In genomic region chr15:79313848-79314369, GRCm38 (mm10) we compare ENCODE assay signal across 29 mouse cellular contexts. TPM values are rescaled to one million over a fixed set of nuclear protein-coding genes. Genes with fewer than 3 reads are reported as not detected.
DNase-seq lines count a peak whose midpoint lies in the region; ATAC-seq and TF ChIP-seq lines count a peak whose summit lies in the region.
"Had no signal": no experiment of that assay in that cellular context is flagged by ENCODE, and none has a peak within 500 bp of the region (broad histone marks: within the 10 kb centered on the region; RNA-seq: fewer than 3 reads in every experiment).

No protein-coding gene starts in this region.

- ATAC-seq in heart, embryonic 13.5 days (ENCODE audit: extremely low read depth, insufficient number of reproducible peaks, low FRiP score, low TSS enrichment) = no peak
- ATAC-seq in heart, embryonic 12.5 days (ENCODE audit: insufficient number of reproducible peaks, low FRiP score) = no peak
- ATAC-seq in liver, postnatal 0 days = peak; percentile 43; the same call in 1 of the 2 replicates
- no peak for ATAC-seq in midbrain, embryonic 11.5 days (ENCODE audit: low FRiP score)
- ATAC-seq in midbrain, embryonic 14.5 days (ENCODE audit: low FRiP score, low TSS enrichment) = no peak
- ATAC-seq: forebrain, embryonic 16.5 days; intestine, embryonic 15.5 days; Patski had no signal

- H3K4me1 ChIP-seq in heart, embryonic 13.5 days = peaks cover 6% of the 10 kb centered on the region; the same call in 1 of the 2 replicates
- 0 out of 2 replicates have a peak, but pooled peaks cover 3% of the 10 kb centered on the region for H3K4me1 ChIP-seq in heart, embryonic 12.5 days (replicated peaks)
- H3K4me1 ChIP-seq in liver, postnatal 0 days (ENCODE audit: insufficient read depth) = no peaks in the 10 kb centered on the region
- H3K4me1 ChIP-seq in midbrain, embryonic 11.5 days (ENCODE audit: control insufficient read depth, insufficient read depth, low read length) = no peaks in the 10 kb centered on the region
- H3K4me1 ChIP-seq in midbrain, embryonic 14.5 days (ENCODE audit: control insufficient read depth, insufficient read depth, low read length) = no peaks in the 10 kb centered on the region
- H3K4me1 ChIP-seq: forebrain, embryonic 10.5 days; hindbrain, embryonic 15.5 days; intestine, embryonic 15.5 days; midbrain, embryonic 10.5 days; neural tube, embryonic 12.5 days had no signal

- H3K4me3 ChIP-seq in heart, embryonic 13.5 days = no peak overlapping the region
- H3K4me3 ChIP-seq in heart, embryonic 12.5 days = no peak overlapping the region
- no peak overlapping the region for H3K4me3 ChIP-seq in liver, postnatal 0 days (ENCODE audit: low read depth, low read length)
- H3K4me3 ChIP-seq in midbrain, embryonic 11.5 days (ENCODE audit: low read depth, low read length) = no peak overlapping the region
- no peak overlapping the region for H3K4me3 ChIP-seq in midbrain, embryonic 14.5 days (replicated peaks; ENCODE audit: low read depth, low read length)
- H3K4me3 ChIP-seq: embryonic facial prominence, embryonic 13.5 days; forebrain, embryonic 10.5 days; hindbrain, embryonic 15.5 days; intestine, embryonic 15.5 days; midbrain, embryonic 10.5 days; myocyte; neural tube, embryonic 12.5 days had no signal

- H3K9ac ChIP-seq in heart, embryonic 13.5 days = peak overlapping the region; percentile 16; the same call in 1 of the 2 replicates
- no peak overlapping the region for H3K9ac ChIP-seq in heart, embryonic 12.5 days
- H3K9ac ChIP-seq in liver, postnatal 0 days (replicated peaks) = no peak overlapping the region
- no peak overlapping the region for H3K9ac ChIP-seq in midbrain, embryonic 11.5 days (ENCODE audit: low read length)
- no peak overlapping the region for H3K9ac ChIP-seq in midbrain, embryonic 14.5 days (replicated peaks; ENCODE audit: low read length)
- H3K9ac ChIP-seq: embryonic facial prominence, embryonic 13.5 days; hindbrain, embryonic 15.5 days; intestine, embryonic 15.5 days; neural tube, embryonic 12.5 days had no signal

- H3K27ac ChIP-seq in heart, embryonic 13.5 days (replicated peaks) = no peak overlapping the region
- no peak overlapping the region for H3K27ac ChIP-seq in heart, embryonic 12.5 days (ENCODE audit: poor library complexity, severe bottlenecking)
- no peak overlapping the region for H3K27ac ChIP-seq in liver, postnatal 0 days (ENCODE audit: low read depth)
- H3K27ac ChIP-seq in midbrain, embryonic 11.5 days (ENCODE audit: low read depth, low read length) = no peak overlapping the region
- no peak overlapping the region for H3K27ac ChIP-seq in midbrain, embryonic 14.5 days (replicated peaks; ENCODE audit: low read depth, low read length)
- H3K27ac ChIP-seq: embryonic facial prominence, embryonic 13.5 days; forebrain, embryonic 10.5 days; hindbrain, embryonic 15.5 days; intestine, embryonic 15.5 days; midbrain, embryonic 10.5 days; neural tube, embryonic 12.5 days had no signal

- H3K9me3 ChIP-seq in heart, embryonic 13.5 days = no peaks in the 10 kb centered on the region
- no peaks in the 10 kb centered on the region for H3K9me3 ChIP-seq in heart, embryonic 12.5 days (replicated peaks)
- H3K9me3 ChIP-seq in liver, postnatal 0 days (ENCODE audit: low read length) = no peaks in the 10 kb centered on the region
- no peaks in the 10 kb centered on the region for H3K9me3 ChIP-seq in midbrain, embryonic 11.5 days (ENCODE audit: control insufficient read depth, low read length)
- no peaks in the 10 kb centered on the region for H3K9me3 ChIP-seq in midbrain, embryonic 14.5 days (ENCODE audit: control insufficient read depth, low read length)
- H3K9me3 ChIP-seq: embryonic facial prominence, embryonic 13.5 days; forebrain, embryonic 10.5 days; hindbrain, embryonic 15.5 days; intestine, embryonic 15.5 days; midbrain, embryonic 10.5 days; neural tube, embryonic 12.5 days had no signal

- TF ChIP-seq EP300 in liver, postnatal 0 days (IDR thresholded peaks at IDR 0.05; ENCODE audit: low read depth) = no peak

- 57% methylated on average over 8 of the region's 8 CpGs for WGBS in heart, embryonic 13.5 days
- WGBS in heart, embryonic 12.5 days = 56% methylated on average over 8 of the region's 8 CpGs
- WGBS in liver, postnatal 0 days (ENCODE audit: insufficient replicate concordance) = 63% methylated on average over 8 of the region's 8 CpGs
- 82% methylated on average over 8 of the region's 8 CpGs for WGBS in midbrain, embryonic 11.5 days
- WGBS in midbrain, embryonic 14.5 days = 76% methylated on average over 8 of the region's 8 CpGs

- TF ChIP-seq CTCF in liver, postnatal 0 days (IDR thresholded peaks at IDR 0.05; ENCODE audit: low read depth) = no peak

- peaks cover 21% of the 10 kb centered on the region for H3K36me3 ChIP-seq in heart, embryonic 13.5 days
- H3K36me3 ChIP-seq in heart, embryonic 12.5 days = peaks cover 24% of the 10 kb centered on the region
- H3K36me3 ChIP-seq in liver, postnatal 0 days (replicated peaks; ENCODE audit: insufficient read depth, low read length) = peaks cover 3% of the 10 kb centered on the region; the same call in 1 of the 2 replicates
- no peaks in the 10 kb centered on the region for H3K36me3 ChIP-seq in midbrain, embryonic 11.5 days (ENCODE audit: control insufficient read depth, insufficient read depth, low read length)
- H3K36me3 ChIP-seq in midbrain, embryonic 14.5 days (ENCODE audit: control insufficient read depth, insufficient read depth, low read length) = peaks cover 24% of the 10 kb centered on the region
- H3K36me3 ChIP-seq: hindbrain, embryonic 15.5 days; intestine, embryonic 15.5 days had no signal

- DNase-seq in liver, postnatal 0 days = no peak
- no peak for DNase-seq in liver
- DNase-seq in midbrain, embryonic 11.5 days (ENCODE audit: low spot score, missing footprints) = peak; percentile 81
- DNase-seq in midbrain, embryonic 14.5 days = no peak
- no peak for DNase-seq in frontal cortex, postnatal 14 days (ENCODE audit: low spot score in 2 of 2)
- DNase-seq: adrenal gland, postnatal 14 days; cerebellum, adult 18-20 months; cerebellum, postnatal 10 days; gastrocnemius, postnatal 10 days; heart, postnatal 4 days; kidney, adult 2 months; kidney, postnatal 10 days; layer of hippocampus, postnatal 36 days; right cerebral cortex, adult 18-20 months; spleen, adult 18-20 months had no signal

- no peaks in the 10 kb centered on the region for H3K27me3 ChIP-seq in heart, embryonic 13.5 days (replicated peaks)
- no peaks in the 10 kb centered on the region for H3K27me3 ChIP-seq in heart, embryonic 12.5 days (replicated peaks)
- no peaks in the 10 kb centered on the region for H3K27me3 ChIP-seq in liver, postnatal 0 days (ENCODE audit: insufficient read depth, low read length)
- no peaks in the 10 kb centered on the region for H3K27me3 ChIP-seq in midbrain, embryonic 11.5 days (ENCODE audit: control insufficient read depth, insufficient read depth, low read length)
- H3K27me3 ChIP-seq in midbrain, embryonic 14.5 days (ENCODE audit: control insufficient read depth, insufficient read depth, low read length) = no peaks in the 10 kb centered on the region
- H3K27me3 ChIP-seq: embryonic facial prominence, embryonic 13.5 days; hindbrain, embryonic 15.5 days; intestine, embryonic 15.5 days; neural tube, embryonic 12.5 days; Patski had no signal

- H3K4me2 ChIP-seq in heart, embryonic 13.5 days = no peak overlapping the region
- no peak overlapping the region for H3K4me2 ChIP-seq in heart, embryonic 12.5 days
- H3K4me2 ChIP-seq in liver, postnatal 0 days (ENCODE audit: low read depth, low read length) = no peak overlapping the region
- no peak overlapping the region for H3K4me2 ChIP-seq in midbrain, embryonic 11.5 days
- H3K4me2 ChIP-seq in midbrain, embryonic 14.5 days (ENCODE audit: low read length) = no peak overlapping the region
- H3K4me2 ChIP-seq: embryonic facial prominence, embryonic 13.5 days; hindbrain, embryonic 15.5 days; intestine, embryonic 15.5 days; liver, embryonic 11.5 days; neural tube, embryonic 12.5 days had no signal

RNA-seq across cellular contexts. Expression of gene Pla2g6, which starts 14.3 kb away (rescaled TPM):
- 12.2 and 12.7 TPM in 2 replicates for polyA plus RNA-seq in heart, embryonic 13.5 days (2015; fragmentation: Nextera tagmentation; extraction: Ambion mirVana)
- 12.1 and 14.4 TPM in 2 replicates for polyA plus RNA-seq in heart, embryonic 12.5 days (2016; fragmentation: Nextera tagmentation; extraction: Ambion mirVana)
- polyA plus RNA-seq in liver, postnatal 0 days (2015; fragmentation: Nextera tagmentation; extraction: Ambion mirVana) = 18.5 and 18.8 TPM in 2 replicates
- 18.4 and 20.6 TPM in 2 replicates for polyA plus RNA-seq in midbrain, embryonic 11.5 days (2014; fragmentation: Nextera tagmentation; extraction: Ambion mirVana)
- 26.0 and 28.2 TPM in 2 replicates for polyA plus RNA-seq in midbrain, embryonic 14.5 days (2014; fragmentation: Nextera tagmentation; extraction: Ambion mirVana)

RNA-seq across cellular contexts. Expression of gene Baiap2l2, which starts 28.6 kb away (rescaled TPM):
- 10.6 and 12.4 TPM in 2 replicates for polyA plus RNA-seq in heart, embryonic 13.5 days (2015; fragmentation: Nextera tagmentation; extraction: Ambion mirVana)
- 9.3 and 11.9 TPM in 2 replicates for polyA plus RNA-seq in heart, embryonic 12.5 days (2016; fragmentation: Nextera tagmentation; extraction: Ambion mirVana)
- polyA plus RNA-seq in liver, postnatal 0 days (2015; fragmentation: Nextera tagmentation; extraction: Ambion mirVana) = 1.2 and 2.1 TPM in 2 replicates
- 0.27 and 1.5 TPM in 2 replicates for polyA plus RNA-seq in midbrain, embryonic 11.5 days (2014; fragmentation: Nextera tagmentation; extraction: Ambion mirVana)
- polyA plus RNA-seq in midbrain, embryonic 14.5 days (2014; fragmentation: Nextera tagmentation; extraction: Ambion mirVana) = 1.9 and 2.0 TPM in 2 replicates

RNA-seq across cellular contexts. Expression of gene Maff, which starts 32.5 kb away (rescaled TPM):
- polyA plus RNA-seq in heart, embryonic 13.5 days (2015; fragmentation: Nextera tagmentation; extraction: Ambion mirVana) = 1.7 and 2.0 TPM in 2 replicates
- 1.9 and 2.6 TPM in 2 replicates for polyA plus RNA-seq in heart, embryonic 12.5 days (2016; fragmentation: Nextera tagmentation; extraction: Ambion mirVana)
- 0.94 and 1.1 TPM in 2 replicates for polyA plus RNA-seq in liver, postnatal 0 days (2015; fragmentation: Nextera tagmentation; extraction: Ambion mirVana)
- 1.0 and 2.3 TPM in 2 replicates for polyA plus RNA-seq in midbrain, embryonic 11.5 days (2014; fragmentation: Nextera tagmentation; extraction: Ambion mirVana)
- 1.0 and 1.2 TPM in 2 replicates for polyA plus RNA-seq in midbrain, embryonic 14.5 days (2014; fragmentation: Nextera tagmentation; extraction: Ambion mirVana)

RNA-seq across cellular contexts. Expression of gene Slc16a8, which starts 59.3 kb away (rescaled TPM):
- polyA plus RNA-seq in heart, embryonic 13.5 days (2015; fragmentation: Nextera tagmentation; extraction: Ambion mirVana) = 0.27 and 0.34 TPM in 2 replicates
- 0.36 and 0.65 TPM in 2 replicates for polyA plus RNA-seq in heart, embryonic 12.5 days (2016; fragmentation: Nextera tagmentation; extraction: Ambion mirVana)
- polyA plus RNA-seq in liver, postnatal 0 days (2015; fragmentation: Nextera tagmentation; extraction: Ambion mirVana) = not detected in 2 replicates
- 0.14 and 0.15 TPM in 2 replicates for polyA plus RNA-seq in midbrain, embryonic 11.5 days (2014; fragmentation: Nextera tagmentation; extraction: Ambion mirVana)
- 0.28 and 0.34 TPM in 2 replicates for polyA plus RNA-seq in midbrain, embryonic 14.5 days (2014; fragmentation: Nextera tagmentation; extraction: Ambion mirVana)
- polyA plus RNA-seq: forebrain, embryonic 10.5 days; limb, embryonic 11.5 days; thymus, postnatal 0 days had no signal
